Mouse (Mus musculus): ENCODE measurements at regions not wholly inside any gene's neighbourhood (a gene's known extent, or its start where the extent isn't known, plus 50 kb on each side); places are given as distances from the start of the nearest gene placed in this dataset.

- ATAC-seq (replicated peaks in 1 of 2; ENCODE audit: insufficient read depth in 1 of 2, low FRiP score in 2 of 2, low TSS enrichment in 1 of 2, low read depth in 1 of 2, poor library complexity in 2 of 2, severe bottlenecking in 2 of 2): no peak
These were observed 119.2 kb upstream of the Irak1bp1 start for GRCm38 (mm10) chr9:82709991-82710593.

GRCm38 (mm10) chr9:82710945-82711516, 118.3 kb upstream of the Irak1bp1 start:
- no peak for ATAC-seq (replicated peaks in 1 of 2; ENCODE audit: insufficient read depth in 1 of 2, low FRiP score in 2 of 2, low TSS enrichment in 1 of 2, low read depth in 1 of 2, poor library complexity in 2 of 2, severe bottlenecking in 2 of 2)

GRCm38 (mm10) chr9:82712769-82713733, 116.3 kb upstream of the Irak1bp1 start:
- no peak for ATAC-seq (replicated peaks in 1 of 2; ENCODE audit: insufficient read depth in 1 of 2, low FRiP score in 2 of 2, low TSS enrichment in 1 of 2, low read depth in 1 of 2, poor library complexity in 2 of 2, severe bottlenecking in 2 of 2)

- ATAC-seq (replicated peaks in 1 of 2; ENCODE audit: insufficient read depth in 1 of 2, low FRiP score in 2 of 2, low TSS enrichment in 1 of 2, low read depth in 1 of 2, poor library complexity in 2 of 2, severe bottlenecking in 2 of 2): no peak
These were observed 100.7 kb upstream of the Irak1bp1 start for GRCm38 (mm10) chr9:82728652-82729051.

GRCm38 (mm10) chr9:82729646-82730045, 99.7 kb upstream of the Irak1bp1 start:
- ATAC-seq (replicated peaks in 1 of 2; ENCODE audit: insufficient read depth in 1 of 2, low FRiP score in 2 of 2, low TSS enrichment in 1 of 2, low read depth in 1 of 2, poor library complexity in 2 of 2, severe bottlenecking in 2 of 2): no peak

- no peak for ATAC-seq (replicated peaks in 1 of 2; ENCODE audit: insufficient read depth in 1 of 2, low FRiP score in 2 of 2, low TSS enrichment in 1 of 2, low read depth in 1 of 2, poor library complexity in 2 of 2, severe bottlenecking in 2 of 2)
These were observed 96.2 kb upstream of the Irak1bp1 start for GRCm38 (mm10) chr9:82733024-82733585.

GRCm38 (mm10) chr9:82734959-82735358, 94.4 kb upstream of the Irak1bp1 start:
- no peak for ATAC-seq (replicated peaks in 1 of 2; ENCODE audit: insufficient read depth in 1 of 2, low FRiP score in 2 of 2, low TSS enrichment in 1 of 2, low read depth in 1 of 2, poor library complexity in 2 of 2, severe bottlenecking in 2 of 2)

- ATAC-seq (replicated peaks in 1 of 2; ENCODE audit: insufficient read depth in 1 of 2, low FRiP score in 2 of 2, low TSS enrichment in 1 of 2, low read depth in 1 of 2, poor library complexity in 2 of 2, severe bottlenecking in 2 of 2): no peak
These were observed 69.4 kb upstream of the Irak1bp1 start for GRCm38 (mm10) chr9:82759979-82760378.

- ATAC-seq (replicated peaks in 1 of 2; ENCODE audit: insufficient read depth in 1 of 2, low FRiP score in 2 of 2, low TSS enrichment in 1 of 2, low read depth in 1 of 2, poor library complexity in 2 of 2, severe bottlenecking in 2 of 2): no peak
These were observed 68.5 kb upstream of the Irak1bp1 start for GRCm38 (mm10) chr9:82760682-82761468.

- peak; percentile 32 to 62; a peak in 3 of 4 replicates for ATAC-seq (replicated peaks in 1 of 2; ENCODE audit: insufficient read depth in 1 of 2, low FRiP score in 2 of 2, low TSS enrichment in 1 of 2, low read depth in 1 of 2, poor library complexity in 2 of 2, severe bottlenecking in 2 of 2)
These were observed 65.7 kb upstream of the Irak1bp1 start for GRCm38 (mm10) chr9:82763651-82764050.
